Mouse (Mus musculus) adrenal gland, postnatal 25 days (tissue): ENCODE results near the gene Znhit1. TPM values are rescaled to one million over a fixed set of nuclear protein-coding genes. Genes with fewer than 3 reads are reported as not detected.
A peak's percentile ranks its signal among the peaks of the same experiment; 100 is the strongest.
"Not testable (repeated sequence)": the region's sequence is repeated elsewhere in the genome, so short reads cannot be mapped to it uniquely, and the experiment has no call there.

Source experiments
- DNase-seq: peaks from one replicate; pipeline ENCODE4 v3.0.0; 2021; ENCODE audit warnings: mixed read lengths
- microRNA-seq, 2 experiments: library from miRNA; unstranded; fragments of <30 nt; microRNA quantifications; one replicate each; pipeline ENCODE4 v1.2.0; 2021
- total RNA-seq: library from RNA; stranded (reverse); gene quantifications from 2 replicates; pipeline ENCODE4 v1.2.3, GENCODE M21; 2021

Znhit1 gene
- total RNA-seq, 1 experiment from 2014 or later, result 74.8 TPM

DNA sequence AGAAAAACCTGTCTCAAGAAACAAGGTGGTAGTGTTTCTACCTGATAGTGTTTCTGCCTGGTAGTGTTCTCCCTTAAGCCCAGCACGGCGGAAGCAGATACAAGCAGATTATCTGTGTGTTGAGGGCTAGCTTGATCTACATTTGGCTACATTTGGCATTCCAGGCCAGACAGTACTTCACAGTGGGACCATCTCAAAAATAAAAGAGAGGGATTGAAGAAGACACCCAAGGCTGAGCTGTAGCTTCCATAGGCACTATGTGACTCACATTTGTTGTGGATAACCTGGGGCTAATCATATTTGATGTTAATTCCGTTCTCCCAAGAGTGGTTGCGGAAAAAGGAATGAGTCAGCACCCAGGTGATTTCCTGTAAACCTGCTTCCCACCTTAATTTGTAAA lies 35.7 kb downstream of the Znhit1 start:
- no peak for DNase-seq

DNA sequence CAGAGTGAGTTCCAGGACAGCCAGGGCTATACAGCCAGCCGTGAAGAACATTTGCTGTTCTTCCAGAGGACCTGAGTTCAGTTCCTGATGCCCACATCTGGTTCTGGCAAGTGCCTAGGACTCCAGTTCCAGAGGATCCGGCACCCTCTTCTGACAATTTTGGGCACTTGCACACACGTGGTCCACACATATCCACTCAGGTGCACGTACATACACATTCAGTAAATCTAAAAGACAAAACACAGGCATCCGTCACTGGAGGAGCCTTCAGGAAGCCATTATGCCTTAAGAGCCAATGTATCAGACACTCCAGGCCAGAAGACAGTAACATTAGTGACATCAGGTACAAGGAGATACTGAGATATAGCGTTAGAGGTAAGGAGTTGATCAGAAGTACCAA lies 37.3 kb downstream of the Znhit1 start:
- no peak for DNase-seq

DNA sequence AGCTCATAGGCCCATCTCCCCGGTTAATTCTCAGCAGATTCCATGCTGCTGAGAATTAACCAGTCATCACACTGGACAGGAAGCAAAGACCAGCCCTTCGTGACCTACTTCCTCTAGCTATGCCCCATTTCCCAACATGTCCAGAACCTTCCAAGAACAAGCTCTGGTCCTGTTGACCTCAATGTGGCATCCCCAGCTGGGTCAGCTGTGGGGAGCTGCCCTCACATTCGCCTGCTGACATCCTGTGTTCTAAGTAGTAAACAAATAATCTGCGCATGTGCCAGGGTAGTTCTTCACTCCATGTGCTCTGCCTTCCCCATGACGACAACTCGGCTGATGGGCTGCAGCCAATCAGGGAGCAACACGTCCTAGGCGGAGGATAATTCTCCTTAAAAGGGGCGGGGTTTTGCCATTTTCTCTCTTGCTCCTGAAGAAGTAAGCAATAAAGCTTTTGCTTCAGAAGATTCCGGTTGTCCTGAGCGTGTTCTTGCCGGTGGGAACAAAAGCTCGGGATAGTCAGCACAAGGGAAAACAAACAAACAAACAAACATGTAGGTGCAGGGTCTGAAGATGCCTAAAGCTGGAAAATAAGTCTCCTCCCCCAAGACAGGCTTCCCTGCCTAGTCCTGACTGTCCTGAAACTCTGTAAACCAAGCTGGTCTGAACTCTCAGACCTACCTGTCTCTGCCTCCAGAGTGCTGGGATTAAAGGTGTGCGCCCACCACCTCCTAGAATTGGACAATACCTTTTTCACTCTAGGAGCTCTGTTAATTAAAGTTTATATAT lies 38.1 kb downstream of the Znhit1 start:
- not testable (repeated sequence) for DNase-seq

DNA sequence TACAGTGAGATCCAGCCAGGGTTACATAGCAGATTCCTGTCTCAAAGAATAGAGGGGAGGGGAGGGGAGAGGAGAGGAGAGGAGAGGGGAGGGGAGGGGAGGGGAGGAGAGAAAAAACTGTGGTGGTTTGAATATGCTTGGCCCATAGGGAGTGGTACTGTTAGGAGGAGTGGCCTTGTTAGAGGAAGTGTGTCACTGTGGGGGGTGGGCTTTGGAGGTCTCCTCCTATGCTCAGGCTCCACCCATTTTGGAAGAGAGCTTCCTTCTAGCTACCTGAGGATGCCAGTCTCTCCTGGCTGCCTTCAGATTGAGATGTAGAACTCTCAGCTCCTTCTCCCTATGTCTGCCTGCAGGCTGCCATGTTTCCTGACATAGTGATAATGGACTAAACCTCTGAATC lies 39.9 kb downstream of the Znhit1 start:
- DNase-seq, result no peak

DNA sequence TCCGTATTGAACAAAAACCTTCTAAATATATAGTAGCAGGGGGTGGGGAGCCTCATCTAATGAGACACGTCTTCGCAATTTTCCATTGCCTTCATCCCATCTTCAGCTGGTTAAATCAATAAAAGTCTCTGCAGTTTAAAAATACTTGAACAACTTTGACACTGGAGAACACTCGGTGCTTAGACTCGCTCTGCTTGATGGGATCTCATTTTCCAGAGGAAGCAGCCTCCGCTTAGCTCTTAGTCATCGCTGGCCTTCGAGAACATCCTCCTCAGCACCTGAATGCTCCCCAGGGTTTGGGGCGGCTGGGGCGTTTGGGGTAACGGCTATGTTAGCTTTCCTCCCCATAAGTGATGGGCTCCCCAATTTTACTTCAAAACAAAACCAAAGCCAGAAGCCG lies 42.7 kb downstream of the Znhit1 start:
- DNase-seq, result no peak

DNA sequence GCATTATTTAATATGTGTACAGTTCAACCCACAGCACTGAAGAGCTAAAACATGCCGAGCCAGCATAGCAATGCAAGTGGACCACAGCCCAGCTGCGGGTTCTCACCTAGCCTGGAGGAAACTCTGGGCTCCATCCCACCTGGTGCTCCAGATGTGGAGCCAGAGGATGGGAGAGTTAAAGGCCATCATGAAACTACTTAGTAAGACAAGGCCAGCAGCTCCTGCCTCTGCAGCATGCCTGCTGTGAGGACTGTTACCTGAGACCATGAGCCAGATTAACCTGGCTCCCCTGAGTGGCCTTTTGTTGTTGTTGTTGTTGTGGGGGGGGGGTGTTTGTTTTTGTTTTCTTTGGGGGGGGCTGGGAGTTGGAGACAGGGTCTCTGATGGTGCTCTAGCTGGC lies 44.4 kb downstream of the Znhit1 start:
- DNase-seq, result no peak

DNA sequence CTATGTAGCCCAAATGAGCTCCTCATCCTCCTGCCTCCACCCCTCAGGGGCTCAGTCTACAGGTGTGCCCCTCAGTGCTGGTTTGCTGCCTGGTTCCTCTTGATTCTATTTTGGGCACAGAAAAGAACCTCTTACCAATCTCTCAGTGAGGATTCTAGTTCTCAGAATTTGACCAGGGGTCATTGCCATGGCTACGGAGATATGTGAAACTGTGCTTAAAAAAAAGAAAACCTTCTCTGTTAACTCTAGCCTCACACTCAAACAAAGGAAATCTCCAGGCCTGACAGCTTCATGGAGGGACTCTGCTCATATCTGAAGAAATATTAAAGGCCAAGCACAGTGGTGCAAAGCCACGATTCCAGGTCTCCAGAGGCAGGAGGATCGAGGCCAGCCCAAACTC lies 45.0 kb downstream of the Znhit1 start:
- DNase-seq, result no peak

DNA sequence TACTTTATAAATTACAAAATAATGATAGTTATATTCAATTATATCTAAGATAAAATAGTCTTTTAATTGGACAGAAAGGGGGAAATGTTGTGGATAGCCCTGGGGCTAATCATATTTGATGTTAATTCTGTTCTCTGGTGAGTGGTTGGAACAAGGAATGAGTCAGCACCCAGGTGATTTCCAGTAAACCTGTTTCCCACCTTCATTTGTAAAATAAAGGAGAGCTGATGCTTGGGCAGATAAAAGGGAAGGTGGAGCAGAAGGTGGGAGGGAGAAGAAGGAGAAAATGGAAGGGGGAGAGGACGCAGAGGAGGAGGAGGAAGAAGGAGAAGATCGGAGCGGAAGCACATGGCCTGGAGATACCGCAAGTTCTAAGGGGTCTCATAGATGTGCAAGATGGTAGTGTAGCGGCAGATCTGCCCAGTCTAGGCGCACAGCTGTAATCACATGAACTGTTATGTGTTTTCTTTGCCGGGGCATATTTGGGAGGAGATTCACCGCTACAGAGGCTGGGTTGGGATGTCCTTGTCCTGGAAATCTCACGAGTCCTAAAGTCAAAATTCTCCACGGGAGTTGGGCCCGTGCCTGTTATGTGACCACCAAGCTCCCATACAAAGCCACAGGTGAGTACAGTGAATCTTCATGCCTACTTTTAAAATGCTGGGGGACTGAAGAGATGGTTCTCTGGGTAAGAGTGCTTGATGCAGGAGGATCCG lies 46.8 kb downstream of the Znhit1 start:
- no peak for DNase-seq

DNA sequence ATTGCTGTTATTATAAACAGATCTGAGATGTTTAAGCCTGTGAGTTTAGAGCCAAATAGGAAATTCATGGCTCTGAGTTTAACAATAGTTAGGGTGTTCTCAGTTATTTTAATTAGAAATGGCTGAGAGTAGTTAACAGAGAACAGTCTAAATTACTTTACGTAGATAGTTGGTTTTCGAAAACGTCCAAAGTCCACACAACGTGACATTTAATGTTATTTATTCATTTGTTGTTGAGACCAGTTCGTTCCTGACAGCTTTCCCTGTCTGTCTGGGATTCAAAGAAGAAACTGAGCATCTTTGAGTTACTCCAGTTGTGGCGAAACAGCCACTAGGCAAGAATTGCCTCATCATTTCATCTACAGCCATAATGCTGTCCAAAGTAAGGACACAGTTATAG lies 47.8 kb downstream of the Znhit1 start:
- DNase-seq, result not testable (repeated sequence)

DNA sequence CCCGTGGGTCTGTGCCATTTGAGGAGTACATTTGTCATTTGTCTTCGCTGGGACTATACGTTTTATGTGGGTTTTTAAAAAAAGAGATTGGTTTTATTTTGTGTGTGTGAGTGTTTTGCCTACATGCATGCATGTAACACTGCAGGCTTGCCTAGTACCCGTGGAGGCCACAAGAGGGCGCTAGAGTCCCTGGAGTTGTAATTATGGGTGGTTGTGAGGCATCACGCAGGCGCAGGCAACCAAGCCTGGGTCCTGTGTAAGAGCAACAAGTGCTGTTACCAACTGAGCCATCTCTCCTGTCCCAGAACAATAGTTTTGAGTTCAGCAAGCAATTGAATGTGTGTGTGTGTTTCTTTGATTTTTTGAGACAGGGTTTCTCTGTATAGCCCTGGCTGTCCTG lies 48.5 kb downstream of the Znhit1 start:
- DNase-seq, result no peak

DNA sequence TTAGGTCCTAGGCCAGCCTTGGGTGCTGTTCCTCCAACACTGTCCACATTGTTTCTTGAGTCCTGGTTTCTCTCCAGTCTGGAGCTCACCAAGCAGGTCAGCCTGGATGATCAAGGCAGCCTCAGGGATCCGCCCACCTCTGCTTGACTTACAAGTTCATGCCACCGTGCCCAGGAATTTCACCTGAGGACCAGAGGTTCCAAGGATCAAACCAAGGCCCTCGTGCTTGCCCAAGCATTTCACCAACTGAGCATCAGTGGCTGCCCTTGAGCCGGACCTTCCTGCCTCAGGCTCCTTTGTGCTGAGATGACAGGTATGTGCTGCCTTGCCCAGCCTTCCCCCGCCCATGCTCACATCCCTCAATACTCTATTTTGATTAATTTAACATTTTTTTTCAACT lies 50.2 kb downstream of the Znhit1 start:
- DNase-seq, result no peak

DNA sequence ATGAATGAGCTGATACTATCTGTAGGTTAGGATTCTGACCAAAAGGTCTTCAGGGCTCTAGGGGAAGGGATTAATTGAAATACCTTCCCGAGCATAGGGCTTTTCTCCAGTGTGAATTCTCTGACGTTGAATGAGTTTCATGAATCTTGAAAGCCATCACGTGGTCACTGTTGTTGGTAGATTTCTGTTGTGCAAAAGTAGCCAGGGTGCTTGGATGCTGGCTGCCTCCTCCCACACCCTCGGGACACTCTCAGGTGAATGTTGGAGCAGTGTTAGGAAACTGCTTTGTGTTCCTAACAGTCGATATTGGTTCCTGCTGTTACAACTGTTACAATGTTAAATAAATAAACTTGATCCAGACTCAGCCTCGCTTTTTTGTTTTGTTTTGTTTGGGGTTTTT lies 51.1 kb downstream of the Znhit1 start:
- no peak for DNase-seq

DNA sequence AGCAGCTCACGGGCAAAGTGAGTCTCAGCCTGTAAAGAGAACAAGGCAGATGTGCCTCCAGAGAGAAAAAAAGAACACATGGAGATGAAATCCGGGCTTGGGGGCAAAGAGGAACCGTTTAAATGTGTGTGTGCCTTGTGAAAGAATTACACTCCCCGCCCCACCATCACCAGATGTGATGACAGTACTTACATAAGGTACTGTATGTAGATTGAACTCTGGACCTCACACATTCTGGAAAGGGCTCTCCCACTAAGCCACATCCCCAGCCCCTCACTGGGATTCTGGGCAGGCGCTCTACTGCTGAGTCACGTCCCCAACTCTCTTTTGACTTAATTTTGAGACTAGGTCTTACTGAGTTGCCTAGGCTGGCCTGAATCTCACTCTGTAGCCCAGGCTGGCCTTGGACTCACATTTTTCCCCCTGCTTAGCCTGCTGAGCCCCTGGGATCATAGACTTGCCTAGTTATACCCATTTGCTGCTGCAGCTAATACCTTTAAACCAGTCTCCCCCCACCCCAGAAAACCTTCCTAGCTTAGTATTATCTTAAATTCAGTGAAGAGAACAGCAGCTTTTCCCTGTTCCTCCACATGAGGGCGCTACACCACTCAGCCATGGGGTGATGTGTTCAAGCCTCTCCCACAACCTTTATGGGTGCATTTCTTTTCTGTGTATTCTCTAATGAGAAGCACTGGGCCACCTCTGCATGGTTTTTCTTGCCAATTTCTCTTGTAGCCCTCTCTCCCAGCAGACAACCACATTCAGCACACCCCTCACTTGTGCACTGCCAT lies 51.7 kb downstream of the Znhit1 start:
- no peak for DNase-seq

DNA sequence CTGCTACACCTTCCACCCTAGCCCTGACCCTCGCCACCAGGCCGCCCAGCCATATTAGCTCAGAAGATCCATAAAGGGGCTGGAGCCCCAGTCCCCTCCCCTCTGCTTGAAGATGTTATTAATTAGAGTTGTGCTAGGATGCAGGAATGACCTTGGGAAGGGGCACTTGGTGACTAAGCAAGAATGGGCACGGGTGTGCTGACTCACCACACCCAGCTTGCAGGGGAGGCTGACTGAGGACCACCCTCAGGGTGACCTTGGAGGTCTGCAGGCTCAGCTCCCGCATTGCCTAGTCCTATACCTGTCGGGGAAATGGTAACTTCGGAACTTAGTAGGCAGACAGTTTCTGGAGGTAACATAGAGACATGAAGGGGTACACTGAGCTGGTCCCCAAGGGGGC lies 53.9 kb downstream of the Znhit1 start:
- DNase-seq, result peak; percentile 21

DNA sequence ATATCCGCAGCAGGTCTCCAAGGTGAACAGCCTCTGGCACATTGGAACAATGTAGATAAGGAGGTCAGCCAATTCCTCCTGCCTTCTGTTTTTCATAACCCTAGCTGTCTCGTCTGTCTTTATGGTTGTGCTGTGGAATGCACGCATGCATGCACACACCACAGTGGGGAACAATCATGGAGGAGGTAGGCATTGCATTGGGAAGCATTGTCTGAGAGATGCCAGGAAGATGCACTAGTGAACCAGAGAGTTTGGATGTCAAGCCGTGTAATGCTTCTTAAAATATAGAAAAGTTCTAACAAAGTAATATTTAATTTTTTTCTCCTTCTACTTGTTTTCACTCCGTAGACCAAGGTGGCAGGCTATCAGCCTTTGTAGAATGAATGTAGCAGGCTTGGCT lies 54.9 kb downstream of the Znhit1 start:
- no peak for DNase-seq

Small RNAs within 50 kb of the gene (microRNA-seq; reads per million reads assigned to microRNA genes)
- 18.5 to 22.0 reads per million in 2 experiments for gene Mir702

Other genes starting within 250 kb of the Znhit1 start
- gene Col26a1, start 104.8 kb downstream of the Znhit1 start, total RNA-seq, result 1.0 and 1.6 TPM in 2 replicates
- gene Ift22, start 79.9 kb downstream of the Znhit1 start, total RNA-seq, result 31.3 and 35.6 TPM in 2 replicates
- 150 and 200 TPM in 2 replicates for gene Fis1, start 34.7 kb downstream of the Znhit1 start, total RNA-seq
- 8.8 and 9.4 TPM in 2 replicates for gene Cldn15, start 21.4 kb downstream of the Znhit1 start, total RNA-seq
- 66.7 and 90.3 TPM in 2 replicates for gene Plod3, start 1.0 kb downstream of the Znhit1 start, total RNA-seq
- 7.4 and 11.0 TPM in 2 replicates for gene Vgf, start 38.4 kb upstream of the Znhit1 start, total RNA-seq
- 97.4 and 117 TPM in 2 replicates for gene Ap1s1, start 58.1 kb upstream of the Znhit1 start, total RNA-seq
- 2.0 and 3.4 TPM in 2 replicates for gene Serpine1, start 84.2 kb upstream of the Znhit1 start, total RNA-seq
- gene Trim56, start 128.2 kb upstream of the Znhit1 start, total RNA-seq, result 44.0 and 53.3 TPM in 2 replicates
- not detected in 2 replicates for gene Muc3, start 161.3 kb upstream of the Znhit1 start, total RNA-seq
- gene Muc3a, start 224.4 kb upstream of the Znhit1 start, total RNA-seq, result 0.15 TPM in 1 of 2 replicates, not detected in the other